ENCODE assay signal across 8 mouse cellular contexts in genomic region chr5:146832435-146832768, GRCm38 (mm10). TPM values are rescaled to one million over a fixed set of nuclear protein-coding genes. Genes with fewer than 3 reads are reported as not detected.
DNase-seq lines count a peak whose midpoint lies in the region; ATAC-seq and TF ChIP-seq lines count a peak whose summit lies in the region.
"Had no signal": no experiment of that assay in that cellular context is flagged by ENCODE, and none has a peak within 500 bp of the region (broad histone marks: within the 10 kb centered on the region; RNA-seq: fewer than 3 reads in every experiment).

No protein-coding gene starts in this region.

- no peak for ATAC-seq in forebrain, embryonic 13.5 days
- ATAC-seq in liver, embryonic 14.5 days (ENCODE audit: insufficient read depth) = peak; percentile 19

- H3K4me3 ChIP-seq in testis, adult 2 months (ENCODE audit: control insufficient read depth, low read depth, low read length) = peak overlapping the region; percentile 98
- H3K4me3 ChIP-seq in forebrain, embryonic 13.5 days = peak overlapping the region; percentile 87
- peak overlapping the region; percentile 21 to 92; a peak in 3 of 4 replicates for H3K4me3 ChIP-seq in liver, embryonic 14.5 days (ENCODE audit: insufficient read depth in 1 of 2, low read depth in 2 of 2, low read length in 2 of 2)

- H3K4me2 ChIP-seq in forebrain, embryonic 13.5 days = peak overlapping the region; percentile 82
- peak overlapping the region; percentile 98 for H3K4me2 ChIP-seq in liver, embryonic 14.5 days (ENCODE audit: low read depth)

- H3K9me3 ChIP-seq in forebrain, embryonic 13.5 days (replicated peaks) = no peaks in the 10 kb centered on the region
- no peaks in the 10 kb centered on the region for H3K9me3 ChIP-seq in liver, embryonic 14.5 days (ENCODE audit: control insufficient read depth, low read length)

- WGBS in forebrain, embryonic 13.5 days = 53% methylated on average over 7 of the region's 7 CpGs
- 50% methylated on average over 7 of the region's 7 CpGs for WGBS in liver, embryonic 14.5 days (ENCODE audit: insufficient replicate concordance)

- peaks cover 2% of the 10 kb centered on the region for H3K36me3 ChIP-seq in testis, adult 2 months (ENCODE audit: control insufficient read depth, insufficient read depth, low read length)
- peaks cover 32% of the 10 kb centered on the region for H3K36me3 ChIP-seq in forebrain, embryonic 13.5 days (ENCODE audit: poor library complexity, severe bottlenecking)
- peaks cover 34% of the 10 kb centered on the region for H3K36me3 ChIP-seq in liver, embryonic 14.5 days (replicated peaks; ENCODE audit: control insufficient read depth, insufficient read depth, low read depth)

- peak overlapping the region; percentile 98 for H3K27ac ChIP-seq in testis, adult 2 months (ENCODE audit: control insufficient read depth, insufficient read depth, low read depth, low read length)
- peak overlapping the region; percentile 81 for H3K27ac ChIP-seq in forebrain, embryonic 13.5 days
- H3K27ac ChIP-seq in liver, embryonic 14.5 days = peak overlapping the region; percentile 78

- TF ChIP-seq POLR2A in testis, adult 2 months (IDR thresholded peaks at IDR 0.05; ENCODE audit: control insufficient read depth, low read depth, low read length) = no peak

- H3K27me3 ChIP-seq in testis, adult 2 months (ENCODE audit: control insufficient read depth, insufficient read depth, low read length) = no peaks in the 10 kb centered on the region
- H3K27me3 ChIP-seq in forebrain, embryonic 13.5 days = no peaks in the 10 kb centered on the region
- no peaks in the 10 kb centered on the region for H3K27me3 ChIP-seq in liver, embryonic 14.5 days (ENCODE audit: control insufficient read depth, insufficient read depth, low read length)

- peaks cover 2% of the 10 kb centered on the region for H3K4me1 ChIP-seq in testis, adult 2 months (ENCODE audit: control insufficient read depth, insufficient read depth, low read length)
- H3K4me1 ChIP-seq in forebrain, embryonic 13.5 days = peaks cover 18% of the 10 kb centered on the region
- peaks cover 12 to 20% of the 10 kb centered on the region in 2 experiments; a peak in 3 of 4 replicates for H3K4me1 ChIP-seq in liver, embryonic 14.5 days (replicated peaks; ENCODE audit: control insufficient read depth in 2 of 2, insufficient read depth in 2 of 2, low read length in 1 of 2)

- peak overlapping the region; percentile 96 for H3K9ac ChIP-seq in forebrain, embryonic 13.5 days
- H3K9ac ChIP-seq in liver, embryonic 14.5 days (replicated peaks) = peak overlapping the region; percentile 50

- no peak for TF ChIP-seq EP300 in liver, embryonic 14.5 days (IDR thresholded peaks at IDR 0.05; ENCODE audit: low read depth)

- TF ChIP-seq CTCF in testis, adult 2 months (IDR thresholded peaks at IDR 0.05; ENCODE audit: control insufficient read depth, insufficient read depth, insufficient replicate concordance, low read depth, low read length) = no peak
- no peak for TF ChIP-seq CTCF in liver, embryonic 14.5 days (IDR thresholded peaks at IDR 0.05; ENCODE audit: low read depth)

- DNase-seq in testis, postnatal 10 days (ENCODE audit: low spot score) = no peak
- no peak for DNase-seq in liver, embryonic 14.5 days (ENCODE audit: low read depth in 3 of 3, low spot score in 3 of 3)
- DNase-seq in right cerebral cortex, postnatal 25 days = no peak
- no peak for DNase-seq in adrenal gland, postnatal 10 days
- DNase-seq in adrenal gland, adult 2 months = no peak

RNA-seq across cellular contexts. Expression of gene Rpl21, which starts 0.3 kb away (rescaled TPM):
- 58.3 and 64.9 TPM in 2 replicates for polyA plus RNA-seq in testis, adult 2 months (2012; rRNA removed)
- 427 and 455 TPM in 2 replicates for polyA plus RNA-seq in forebrain, embryonic 13.5 days (2015; fragmentation: Nextera tagmentation; extraction: Ambion mirVana)
- 88.2 and 236 TPM in 2 replicates for polyA plus RNA-seq in liver, embryonic 14.5 days (2012; rRNA removed)
- polyA plus RNA-seq in liver, embryonic 14.5 days (2014; fragmentation: Nextera tagmentation; extraction: Ambion mirVana) = 453 and 467 TPM in 2 replicates
- 100 to 1,000 TPM; 288 to 299 TPM for total RNA-seq in adrenal gland, postnatal 10 days (2021)
- total RNA-seq in adrenal gland, adult 2 months (2021) = 100 to 1,000 TPM; 308 to 315 TPM
- polyA plus RNA-seq in adrenal gland, adult 2 months (2012; rRNA removed) = 5.2 and 5.3 TPM in 2 replicates

RNA-seq across cellular contexts. Expression of gene Rasl11a, which starts 12.5 kb away (rescaled TPM):
- polyA plus RNA-seq in testis, adult 2 months (2012; rRNA removed) = 0.84 and 1.6 TPM in 2 replicates
- polyA plus RNA-seq in forebrain, embryonic 13.5 days (2015; fragmentation: Nextera tagmentation; extraction: Ambion mirVana) = 17.8 and 19.4 TPM in 2 replicates
- polyA plus RNA-seq in liver, embryonic 14.5 days (2012; rRNA removed) = 0.56 and 0.94 TPM in 2 replicates
- polyA plus RNA-seq in liver, embryonic 14.5 days (2014; fragmentation: Nextera tagmentation; extraction: Ambion mirVana) = 0.85 and 0.94 TPM in 2 replicates
- 1 to 10 TPM; 8.4 to 9.0 TPM for total RNA-seq in adrenal gland, postnatal 10 days (2021)
- 10 to 100 TPM in 1 of 2 experiments, 1 to 10 TPM in 1; 8.2 to 12.2 TPM for total RNA-seq in adrenal gland, adult 2 months (2021)
- 7.9 and 8.9 TPM in 2 replicates for polyA plus RNA-seq in adrenal gland, adult 2 months (2012; rRNA removed)
- total RNA-seq: neutrophil, adult 5-6 weeks had no signal

RNA-seq across cellular contexts. Expression of gene Usp12, which starts 37.6 kb away (rescaled TPM):
- polyA plus RNA-seq in testis, adult 2 months (2012; rRNA removed) = 23.7 and 27.7 TPM in 2 replicates
- polyA plus RNA-seq in forebrain, embryonic 13.5 days (2015; fragmentation: Nextera tagmentation; extraction: Ambion mirVana) = 11.0 and 13.5 TPM in 2 replicates
- polyA plus RNA-seq in liver, embryonic 14.5 days (2012; rRNA removed) = 4.7 and 7.0 TPM in 2 replicates
- 4.9 and 5.6 TPM in 2 replicates for polyA plus RNA-seq in liver, embryonic 14.5 days (2014; fragmentation: Nextera tagmentation; extraction: Ambion mirVana)
- total RNA-seq in adrenal gland, postnatal 10 days (2021) = 10 to 100 TPM; 26.3 to 30.0 TPM
- 10 to 100 TPM; 27.4 to 34.2 TPM for total RNA-seq in adrenal gland, adult 2 months (2021)
- polyA plus RNA-seq in adrenal gland, adult 2 months (2012; rRNA removed) = 2.9 and 3.2 TPM in 2 replicates
